Mouse (Mus musculus) CH12F3 (cell line): ENCODE results near the gene Matn1.

Source experiments
- in situ Hi-C: fragments of 300-500 bp; cut with MboI; formaldehyde crosslinking; loops from 2 replicates; pipeline ENCODE4 v1.14.3; 2020; ENCODE audit warnings: low sequenced_read_pairs

Matn1 gene

DNA sequence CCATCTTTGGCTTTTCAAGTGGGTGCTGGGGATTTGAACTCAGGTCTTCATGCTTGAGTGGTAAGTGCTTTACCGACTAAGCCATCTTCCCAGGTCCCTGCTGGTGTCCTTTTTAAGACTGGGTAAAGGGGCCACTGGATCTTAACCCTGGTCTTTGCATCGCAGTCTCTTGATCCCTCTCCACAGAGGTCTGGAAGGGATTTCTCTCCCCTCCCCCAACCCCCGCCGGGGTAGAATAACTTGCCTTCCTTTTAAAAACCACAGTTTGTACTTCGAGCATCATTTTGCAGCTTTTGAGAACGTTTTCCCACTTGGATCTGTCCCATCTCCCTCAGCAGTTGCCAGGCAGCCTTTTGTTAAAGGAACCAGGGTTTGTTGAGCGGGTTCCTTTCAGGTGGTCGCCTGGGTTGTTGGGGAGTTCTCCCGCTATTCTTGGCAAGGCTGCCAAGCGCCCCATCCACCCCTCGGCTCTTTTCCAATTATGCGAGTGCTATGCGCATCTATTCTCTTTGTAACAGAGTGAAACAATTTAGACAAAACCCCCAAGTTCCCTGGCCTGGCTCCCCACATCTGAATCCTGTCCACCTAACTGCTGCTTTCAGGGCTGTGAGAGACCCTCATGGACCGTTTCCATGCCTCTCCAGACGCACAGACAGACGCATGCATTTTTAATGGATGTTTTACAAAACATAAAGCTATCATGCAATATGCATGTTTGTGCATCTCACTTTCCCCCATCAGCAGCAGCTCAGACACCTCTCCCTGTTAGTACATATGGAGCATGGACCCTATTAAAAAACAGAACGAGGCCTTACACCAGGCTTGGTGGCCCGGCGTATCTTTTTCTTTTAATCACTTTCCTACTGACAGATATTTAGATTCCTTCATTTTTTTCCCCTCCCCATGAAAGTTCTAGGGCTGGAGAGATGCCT lies 29.4 kb downstream of the Matn1 start:
- in situ Hi-C loops, result loop anchor here (25.0 kb wide), 1 partner anchor 864 kb away; the partner anchor contains the start of genes Mecr and Ptpru

GRCm38 (mm10) chr4:130978981-130979380 lies 34.8 kb downstream of the Matn1 start:
- in situ Hi-C loops, result no loop called here

DNA sequence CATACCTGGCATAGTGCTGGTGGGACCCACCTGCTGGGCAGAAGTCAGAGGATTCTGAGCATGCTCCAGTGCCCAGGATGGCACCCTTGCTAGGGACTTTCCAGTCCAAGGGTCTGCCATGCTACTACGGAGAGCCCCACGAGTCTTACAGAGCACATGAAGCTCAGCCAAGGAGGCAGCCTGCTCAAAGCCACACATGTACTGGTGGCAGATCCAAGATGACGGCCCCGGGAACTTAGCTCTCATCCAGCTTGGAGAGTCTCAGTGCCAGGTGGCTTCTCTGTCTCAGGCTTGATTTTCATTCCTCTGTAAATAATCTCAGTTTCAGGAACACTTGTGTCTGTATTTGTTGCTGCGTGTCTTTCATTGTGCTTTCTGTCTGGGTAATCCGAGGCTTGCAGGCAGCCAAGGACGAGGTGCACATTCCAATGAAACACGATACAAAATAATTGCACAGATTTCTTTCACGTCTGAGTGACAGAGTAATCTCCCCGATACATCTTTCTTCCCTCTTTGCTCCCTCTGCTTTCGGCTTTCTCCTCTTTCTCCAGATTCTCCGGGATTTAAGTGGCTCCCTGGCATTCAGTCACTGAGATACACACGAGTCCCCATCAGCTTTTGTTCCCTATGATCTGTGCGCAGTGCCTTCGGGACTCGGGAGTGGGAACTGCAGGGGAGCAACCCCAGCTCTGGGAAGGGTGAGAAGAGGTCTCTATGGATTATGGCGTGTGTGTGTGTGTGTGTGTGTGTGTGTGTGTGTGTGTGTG lies 40.4 kb downstream of the Matn1 start:
- in situ Hi-C loops, result no loop called here

DNA sequence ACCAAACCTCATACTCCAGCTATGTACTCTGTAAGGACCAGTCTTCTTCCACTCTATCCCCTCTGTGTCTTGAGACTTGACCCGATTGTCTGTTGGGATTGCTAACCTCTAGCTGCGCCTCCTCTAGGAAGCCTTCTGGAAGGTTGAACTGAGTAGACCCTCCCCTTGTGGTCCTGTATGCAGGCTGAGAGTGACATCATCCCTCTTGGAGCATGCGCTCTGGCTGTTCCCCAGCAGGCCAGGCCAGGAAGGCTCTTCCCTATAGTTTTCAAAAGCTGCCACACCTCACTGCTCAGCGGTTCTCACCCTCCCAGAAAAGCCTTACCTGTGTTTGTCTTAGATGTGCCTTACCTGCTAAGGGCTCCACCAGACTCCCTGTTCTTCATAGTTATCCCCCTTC lies 42.9 kb downstream of the Matn1 start:
- in situ Hi-C loops, result no loop called here

DNA sequence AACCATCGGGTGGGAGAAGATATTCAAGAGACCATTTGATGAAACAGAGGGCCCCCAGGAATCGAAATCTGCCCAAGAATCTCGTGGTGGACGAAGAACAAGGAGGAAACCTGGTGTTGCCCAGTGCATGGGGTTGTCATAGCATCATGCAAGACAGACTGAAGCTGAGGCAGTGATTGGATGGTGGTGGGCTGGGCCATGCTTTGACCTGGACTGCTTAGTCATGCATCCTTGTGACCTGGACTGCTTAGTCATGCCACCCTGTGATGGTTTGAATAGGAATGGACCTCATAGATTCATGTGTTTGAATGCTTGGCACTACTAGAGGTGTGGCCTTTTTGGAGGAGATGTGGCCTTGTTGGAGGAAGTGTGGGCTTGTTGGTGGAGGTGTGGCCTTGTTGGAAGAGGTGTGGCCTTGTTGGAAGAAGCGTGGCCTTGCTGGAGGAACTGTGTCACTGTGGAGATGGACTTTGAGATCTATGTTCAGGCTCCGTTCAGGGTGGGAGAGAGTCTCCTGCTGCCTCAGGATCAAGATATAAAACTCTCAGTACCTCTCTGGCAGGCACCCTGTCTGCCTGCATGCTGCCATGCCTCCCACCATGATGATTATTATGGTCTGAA lies 44.1 kb downstream of the Matn1 start:
- in situ Hi-C loops, result no loop called here

- in situ Hi-C loops, result no loop called here
Observed at GRCm38 (mm10) chr4:130989146-130989545, 45.0 kb downstream of the Matn1 start.

DNA sequence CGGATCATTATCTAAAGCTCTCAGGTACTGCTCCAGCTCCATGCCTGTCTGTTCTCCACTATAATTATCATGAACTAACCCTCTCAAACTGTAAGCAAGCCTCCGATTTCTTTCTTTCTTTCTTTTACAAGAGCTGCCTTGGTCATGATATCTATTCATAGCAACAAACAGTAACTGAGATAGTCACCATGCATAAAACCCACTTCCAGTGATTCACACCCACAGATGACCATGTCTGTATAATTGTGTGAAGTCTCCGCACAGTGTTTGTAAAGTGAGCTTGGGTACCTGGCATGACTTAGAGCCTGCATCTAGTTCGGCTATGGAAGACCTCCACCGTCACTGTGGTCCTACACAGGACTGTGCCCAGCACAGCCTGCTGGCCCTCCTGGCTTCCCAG lies 46.8 kb downstream of the Matn1 start:
- in situ Hi-C loops, result no loop called here

- in situ Hi-C loops, result no loop called here
Observed at GRCm38 (mm10) chr4:130994556-130994955, 50.4 kb downstream of the Matn1 start.

DNA sequence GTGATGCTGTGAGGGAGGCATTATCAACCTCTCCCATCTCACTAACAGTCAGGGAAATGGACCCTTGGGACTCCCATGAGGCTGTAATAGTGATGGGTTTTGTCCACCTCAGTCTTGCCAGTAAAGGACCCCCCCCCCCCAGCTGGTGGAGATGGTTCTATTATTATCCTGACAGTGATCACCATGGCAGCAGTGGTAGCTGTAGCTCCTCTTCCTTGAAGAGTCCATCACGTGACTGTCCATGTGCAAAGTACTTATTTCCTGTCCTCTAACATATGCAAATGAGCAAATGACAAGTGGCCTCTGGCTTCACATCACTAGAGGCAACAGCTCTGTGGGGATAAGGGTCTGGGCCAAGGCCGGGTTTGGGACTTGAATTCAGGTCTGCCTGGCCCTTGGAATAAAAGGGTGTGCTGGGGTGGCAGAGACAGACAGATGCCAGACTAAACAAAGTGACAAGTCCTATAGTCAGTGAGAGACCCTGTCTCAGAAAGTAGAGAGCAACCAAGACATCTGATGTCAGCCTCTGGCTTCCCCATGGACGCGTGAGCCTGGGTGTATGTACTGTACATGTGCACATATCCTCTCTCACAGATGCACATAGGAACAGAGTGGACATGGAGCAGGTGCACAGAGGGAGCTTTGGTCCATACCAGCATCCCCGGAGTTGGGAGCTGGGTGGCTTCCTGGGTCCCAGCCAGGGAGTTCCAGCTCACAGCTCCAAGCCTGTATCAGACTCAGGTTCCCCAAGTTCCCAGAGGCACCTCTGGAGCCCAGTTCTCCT lies 55.8 kb downstream of the Matn1 start:
- in situ Hi-C loops, result no loop called here

GRCm38 (mm10) chr4:131000614-131001178 lies 56.5 kb downstream of the Matn1 start:
- in situ Hi-C loops, result no loop called here
